ENCODE assay signal across 28 mouse cellular contexts in the genomic region with DNA sequence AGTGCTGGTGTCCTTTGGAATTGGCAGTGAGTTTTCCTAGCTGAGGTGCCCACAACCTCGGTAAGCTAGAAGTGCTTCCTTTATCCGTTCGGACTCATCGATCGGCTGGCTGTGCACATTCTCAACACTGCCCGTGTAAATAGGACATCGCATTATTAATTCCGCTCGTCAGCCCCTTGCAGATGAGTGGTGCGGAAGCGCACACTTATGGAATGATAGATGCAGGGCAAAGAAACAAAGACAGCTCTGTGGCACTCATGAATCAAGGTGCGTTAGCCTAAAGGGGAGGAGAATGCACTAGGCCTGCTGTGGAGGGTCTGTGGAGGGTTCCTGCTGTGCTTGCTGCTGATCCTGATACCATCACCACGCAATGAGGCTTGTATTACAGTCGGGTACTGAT.
"Had no signal": no experiment of that assay in that cellular context is flagged by ENCODE, and none has a peak within 500 bp of the region (broad histone marks: within the 10 kb centered on the region; RNA-seq: fewer than 3 reads in every experiment).

No protein-coding gene starts in this region.

- H3K4me3 ChIP-seq: embryonic facial prominence, embryonic 10.5 days; embryonic facial prominence, embryonic 12.5 days; embryonic facial prominence, embryonic 13.5 days; embryonic facial prominence, embryonic 15.5 days; erythroblast, embryonic 14.5 days; forebrain, embryonic 10.5 days; forebrain, embryonic 12.5 days; forebrain, embryonic 13.5 days; forebrain, embryonic 15.5 days; gastrocnemius, adult 2 months; heart, adult 2 months had no signal

- H3K36me3 ChIP-seq: embryonic facial prominence, embryonic 10.5 days; embryonic facial prominence, embryonic 12.5 days; embryonic facial prominence, embryonic 13.5 days; embryonic facial prominence, embryonic 15.5 days; forebrain, embryonic 10.5 days; forebrain, embryonic 12.5 days; forebrain, embryonic 15.5 days had no signal

- DNase-seq: cerebellum, adult 2 months; cerebellum, adult 8-10 months; cerebellum, adult 9-10 months; cerebellum, adult 9-11 months; cerebellum, postnatal 10 days; cerebellum, postnatal 14 days; cerebellum, postnatal 25 days; cerebellum, postnatal 36 days; embryo, embryonic 11 days; forebrain, postnatal 0 days; gastrocnemius, adult 2 months; gastrocnemius, postnatal 10 days; gastrocnemius, postnatal 14 days; gastrocnemius, postnatal 25 days; gastrocnemius, postnatal 36 days; heart, adult 18-20 months; heart, adult 2 months had no signal

- ATAC-seq: forebrain, embryonic 13.5 days; forebrain, embryonic 14.5 days; forebrain, embryonic 15.5 days; forebrain, embryonic 16.5 days; forebrain, postnatal 0 days had no signal

- H3K9me3 ChIP-seq: embryonic facial prominence, embryonic 10.5 days; embryonic facial prominence, embryonic 12.5 days; embryonic facial prominence, embryonic 13.5 days; embryonic facial prominence, embryonic 15.5 days; forebrain, embryonic 10.5 days; forebrain, embryonic 12.5 days; forebrain, embryonic 13.5 days; forebrain, embryonic 15.5 days had no signal

- H3K27me3 ChIP-seq: embryonic facial prominence, embryonic 12.5 days; embryonic facial prominence, embryonic 13.5 days; embryonic facial prominence, embryonic 15.5 days; forebrain, embryonic 12.5 days; forebrain, embryonic 15.5 days had no signal

- H3K4me1 ChIP-seq: forebrain, embryonic 12.5 days; forebrain, embryonic 15.5 days had no signal
